Mouse (Mus musculus) adrenal gland, adult 18-20 months (tissue): ENCODE data around the gene Wdr70. TPM values are rescaled to one million over a fixed set of nuclear protein-coding genes. Genes with fewer than 3 reads are reported as not detected.

Experiments
- DNase-seq, 2 experiments: peaks; one replicate each; pipeline ENCODE4 v3.0.0; 2021 to 2022; ENCODE audit warnings: low spot score in 2 of 2
- total RNA-seq, 2 experiments: library from RNA; stranded (reverse); gene quantifications; 1 replicate in 1 of 2; 2 replicates in 1 of 2; pipeline ENCODE4 v1.2.3; 2021

Wdr70 gene
- total RNA-seq, 2 experiments from 2014 or later: 30.1 to 31.1 TPM

GRCm38 (mm10) chr15:8037825-8038224, 61.2 kb downstream of the Wdr70 start:
- DNase-seq: no peak

GRCm38 (mm10) chr15:8031211-8031610, 67.8 kb downstream of the Wdr70 start:
- no peak for DNase-seq

GRCm38 (mm10) chr15:8030643-8031042, 68.4 kb downstream of the Wdr70 start:
- no peak for DNase-seq

DNA sequence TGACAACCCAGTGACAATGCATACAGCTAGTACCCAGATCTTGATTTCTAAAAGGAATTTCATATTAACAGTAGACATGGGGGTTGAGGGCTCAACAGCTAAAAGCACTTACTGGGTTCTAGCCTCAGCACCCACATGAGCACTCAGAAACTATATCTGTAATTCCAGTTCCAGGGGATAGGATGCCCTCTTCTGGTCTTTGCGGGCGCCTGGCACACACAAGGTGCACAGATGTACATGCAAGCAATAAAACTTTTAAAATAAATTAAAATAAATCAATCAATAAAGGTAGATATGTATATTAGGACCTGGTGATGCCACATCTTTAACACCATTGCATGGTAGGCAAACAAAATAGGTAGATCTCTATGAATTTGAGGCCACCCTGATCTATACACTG, 71.5 kb downstream of the Wdr70 start:
- no peak for DNase-seq

DNA sequence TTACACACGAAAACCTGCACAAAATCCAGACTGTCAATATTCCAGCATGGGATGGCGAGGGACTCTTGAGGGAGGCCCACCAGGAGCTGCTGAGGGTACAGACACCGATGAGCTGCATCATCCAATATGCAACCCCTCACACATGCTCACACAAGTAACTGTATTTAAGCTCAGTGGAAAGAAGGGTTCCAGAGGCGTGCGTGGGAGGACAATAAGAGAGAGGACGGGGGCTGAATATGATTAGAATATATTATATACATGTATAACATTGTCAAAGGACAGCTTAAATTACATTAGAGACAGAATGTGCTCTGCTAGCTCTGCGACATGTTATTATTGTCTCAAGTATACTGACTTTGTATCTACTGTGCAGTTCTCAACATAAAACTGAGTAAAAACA, 87.6 kb downstream of the Wdr70 start:
- no peak for DNase-seq

DNA sequence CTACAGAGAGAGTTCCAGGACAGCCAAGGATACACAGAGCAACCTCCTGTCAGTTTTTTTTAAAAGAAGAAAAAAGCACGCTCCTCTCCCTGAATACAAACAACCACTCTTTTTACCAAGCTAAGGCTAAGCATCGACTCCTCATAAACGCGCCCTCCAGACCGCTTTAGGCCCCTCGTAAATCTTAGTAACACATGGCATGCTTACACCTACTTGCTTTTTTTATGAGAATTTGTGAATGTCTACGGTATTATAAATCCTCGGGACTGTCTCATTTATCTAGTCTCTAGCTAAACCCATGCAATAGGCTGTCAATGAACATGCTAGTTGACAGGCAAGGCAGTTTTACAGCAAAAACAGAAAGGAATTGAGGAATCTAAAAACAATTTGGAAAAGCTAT, 91.6 kb downstream of the Wdr70 start:
- DNase-seq: no peak

DNA sequence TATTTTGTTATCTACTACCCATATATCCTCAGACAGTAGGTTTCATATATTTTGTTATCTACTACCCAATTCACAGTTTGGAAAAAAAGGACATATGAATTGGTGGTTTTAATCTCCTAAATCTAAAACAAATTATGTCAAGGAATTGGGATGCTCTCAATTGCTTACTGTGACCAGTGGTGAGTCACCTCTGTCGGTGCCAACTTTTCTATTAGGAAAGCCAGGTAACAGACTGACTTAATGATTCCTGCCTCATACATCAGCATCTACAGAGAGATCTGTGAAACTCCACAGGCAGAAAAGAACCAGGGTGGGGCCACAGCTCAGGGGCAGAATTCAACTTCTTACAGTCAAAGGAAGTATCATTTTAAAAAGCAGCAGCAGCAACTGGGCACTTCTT, 93.0 kb downstream of the Wdr70 start:
- no peak for DNase-seq

DNA sequence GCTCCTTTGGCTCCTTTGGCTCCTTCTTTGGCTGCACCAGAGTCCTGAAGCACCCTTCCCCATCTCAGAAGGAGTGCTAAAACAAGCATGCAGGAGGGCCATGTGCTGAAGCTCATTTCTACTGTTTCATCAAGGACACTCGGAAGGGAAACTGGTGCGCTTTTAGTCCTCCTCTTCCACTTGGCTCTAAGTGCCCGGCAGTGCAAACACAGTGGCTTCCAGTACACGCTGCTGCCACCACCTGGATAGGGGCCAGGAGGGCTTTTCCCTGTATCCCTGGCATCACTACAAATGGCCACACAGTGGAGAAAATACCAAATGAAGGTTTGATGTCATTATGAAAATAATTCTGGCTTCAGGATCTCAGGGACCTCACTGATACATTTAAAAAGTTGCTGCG, 93.5 kb downstream of the Wdr70 start:
- no peak for DNase-seq

DNA sequence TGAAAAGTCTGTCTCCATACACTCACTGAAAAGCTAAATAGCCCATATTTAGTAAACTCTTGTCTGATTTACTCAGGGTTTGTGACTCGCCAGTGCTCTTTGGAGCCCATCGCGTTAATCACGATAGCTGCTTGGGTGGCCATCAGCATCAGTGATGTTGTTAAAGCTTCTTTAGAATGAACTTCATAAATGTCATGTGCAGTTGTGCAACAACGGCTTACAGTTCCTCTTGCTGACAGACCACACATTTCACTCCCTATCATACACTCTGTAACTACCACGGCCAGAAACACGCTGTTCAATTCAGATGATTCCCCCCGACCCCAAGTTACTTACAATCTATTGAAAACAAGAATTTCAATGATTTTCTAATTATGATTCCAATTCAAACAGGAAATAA, 95.2 kb downstream of the Wdr70 start:
- no peak for DNase-seq

DNA sequence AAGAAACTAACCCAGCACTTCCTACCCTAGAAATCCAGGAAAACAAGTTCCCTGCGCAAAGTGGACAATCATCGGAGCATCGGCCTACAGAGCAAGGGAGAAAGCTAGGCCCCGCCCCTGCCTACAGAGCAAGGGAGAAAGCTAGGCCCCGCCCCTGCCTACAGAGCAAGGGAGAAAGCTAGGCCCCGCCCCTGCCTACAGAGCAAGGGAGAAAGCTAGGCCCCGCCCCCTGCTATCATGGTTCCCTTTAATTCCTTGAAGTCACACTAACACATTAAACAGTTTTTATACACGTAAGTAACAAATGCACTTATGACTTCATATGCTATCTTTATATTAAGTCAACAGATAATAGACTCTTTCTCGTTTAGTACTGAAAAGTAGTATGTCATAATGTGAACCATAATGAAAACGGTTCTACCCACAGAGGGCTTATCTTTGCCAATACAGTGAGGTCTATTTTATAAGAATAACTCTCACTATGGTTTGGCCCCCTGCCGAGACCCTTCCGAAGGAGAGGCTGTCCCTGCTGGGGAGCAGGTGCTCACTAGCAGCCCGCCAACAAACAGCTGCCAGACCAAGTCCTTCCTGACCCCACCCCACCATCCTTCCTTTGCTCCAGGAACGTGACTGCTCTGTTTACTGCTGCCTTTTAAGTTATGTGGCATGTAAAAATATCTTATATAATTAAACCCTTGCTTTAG, 100.0 kb downstream of the Wdr70 start:
- DNase-seq: no peak

DNA sequence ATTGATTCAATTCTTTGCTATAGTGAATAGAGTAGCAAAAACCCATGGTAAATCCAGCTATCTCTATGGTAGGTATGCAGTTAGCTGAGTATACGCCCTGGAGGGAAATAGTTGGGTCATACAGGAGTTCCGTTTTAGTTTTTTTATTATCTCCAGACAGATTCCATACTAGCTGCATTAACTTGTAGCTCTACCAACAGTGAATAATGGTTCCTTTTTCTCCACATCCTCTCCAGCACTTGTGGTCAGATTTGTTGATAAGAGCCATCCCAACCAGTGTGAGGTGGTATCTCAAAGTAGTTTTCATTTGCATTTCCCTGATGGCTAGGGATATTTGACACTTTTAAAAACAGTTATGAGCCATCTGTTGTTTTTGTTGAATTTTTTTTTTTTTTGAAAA, 100.9 kb downstream of the Wdr70 start:
- no peak for DNase-seq

DNA sequence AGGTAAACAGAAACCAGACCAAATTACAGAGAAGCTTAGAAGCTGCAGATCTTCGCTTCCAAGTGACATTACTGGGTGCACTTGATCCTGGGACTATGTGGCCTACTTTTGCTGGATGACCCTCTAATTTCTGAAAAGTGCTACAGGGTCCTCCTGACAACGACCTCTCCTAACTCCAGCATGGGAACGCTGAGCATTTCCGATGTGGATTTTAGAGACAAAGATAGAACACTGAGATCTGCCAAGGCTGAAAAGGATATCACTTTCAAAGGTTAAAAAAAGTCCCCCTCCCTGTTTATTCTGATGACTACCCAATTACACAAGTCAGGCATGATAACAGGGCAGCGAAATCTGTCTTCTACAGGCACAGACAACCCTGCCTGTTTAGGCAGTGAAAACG, 105.3 kb downstream of the Wdr70 start:
- DNase-seq: no peak

- DNase-seq: no peak
Observed at GRCm38 (mm10) chr15:7990101-7990500, 108.9 kb downstream of the Wdr70 start.

GRCm38 (mm10) chr15:7987374-7987773, 111.6 kb downstream of the Wdr70 start:
- no peak for DNase-seq

DNA sequence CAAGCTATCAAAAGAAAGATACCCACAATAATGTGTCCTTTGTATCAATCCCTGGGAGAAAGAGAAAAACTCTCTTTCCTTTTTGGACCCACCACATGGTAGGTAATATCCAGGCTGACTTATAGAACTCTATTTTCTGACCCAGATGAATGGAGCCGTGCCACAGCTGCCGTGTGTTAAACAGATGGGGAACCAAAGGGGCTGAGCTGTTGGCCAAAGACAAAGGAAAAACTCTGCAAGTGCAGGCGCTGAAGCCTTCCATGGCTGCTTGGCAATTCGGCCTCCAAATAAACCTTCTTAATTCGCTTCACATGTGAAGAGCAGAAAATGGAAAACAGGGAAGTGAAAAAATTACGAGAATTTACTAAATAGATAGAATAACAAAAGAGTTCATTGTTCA, 112.7 kb downstream of the Wdr70 start:
- no peak for DNase-seq

- no peak for DNase-seq
Observed at GRCm38 (mm10) chr15:7978640-7979039, 120.4 kb downstream of the Wdr70 start.

DNA sequence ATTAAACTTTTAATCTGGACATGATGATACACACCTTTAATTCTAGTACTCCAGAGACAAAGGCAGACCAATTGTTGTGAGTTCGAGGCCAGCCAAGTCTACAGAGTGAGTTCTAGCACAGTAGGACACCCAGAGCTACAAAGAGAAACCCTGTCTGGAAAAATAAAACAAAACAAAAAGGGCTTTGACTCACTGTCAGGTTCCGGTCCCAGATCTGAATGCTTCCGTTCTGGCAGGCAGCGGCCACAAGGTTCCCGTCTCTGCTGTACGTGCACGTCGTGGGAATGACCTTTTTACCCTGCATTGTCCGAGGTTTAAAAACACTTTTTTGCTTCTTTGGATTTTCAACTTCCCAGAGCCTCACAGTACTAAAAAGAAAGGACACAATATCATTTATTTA, 122.2 kb downstream of the Wdr70 start:
- DNase-seq: no peak

DNA sequence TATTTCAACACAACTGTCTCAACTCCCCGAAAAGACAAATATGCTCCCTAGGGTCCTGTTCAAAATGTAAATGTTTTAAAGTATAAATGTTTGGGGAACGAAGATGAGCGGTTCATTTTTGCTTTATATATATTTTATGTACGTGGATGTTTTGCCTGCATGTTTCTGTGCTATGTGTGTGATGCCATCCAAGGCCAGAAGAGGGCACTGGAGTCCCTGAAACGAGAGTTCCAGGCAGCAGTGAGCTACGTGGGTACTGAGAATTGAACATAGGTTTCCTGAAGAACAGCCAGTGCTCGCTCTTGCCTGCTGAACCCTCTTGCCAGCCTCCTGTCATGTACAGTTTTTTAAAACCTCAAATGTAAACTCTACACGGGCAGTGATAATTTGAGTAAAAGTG, 124.6 kb downstream of the Wdr70 start:
- DNase-seq: no peak

DNA sequence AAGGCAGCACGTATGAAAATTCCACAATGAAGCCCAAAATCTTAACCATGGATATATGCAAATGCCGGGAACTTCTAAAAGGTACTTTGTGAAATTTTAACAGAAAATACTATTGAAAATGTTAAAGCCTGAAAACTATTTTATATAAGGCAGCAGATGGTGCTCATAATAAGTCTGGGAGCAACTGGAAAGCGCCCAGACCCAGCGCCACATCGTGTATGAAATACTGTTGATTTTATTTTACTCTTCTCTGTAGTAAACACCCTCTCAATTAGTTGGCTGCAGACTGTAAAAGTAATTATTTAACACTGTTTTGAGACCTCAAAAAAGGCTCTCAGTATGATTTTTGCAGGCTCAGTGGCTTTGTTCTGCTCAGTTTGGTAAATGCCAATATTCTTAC, 126.5 kb downstream of the Wdr70 start:
- DNase-seq: no peak

DNA sequence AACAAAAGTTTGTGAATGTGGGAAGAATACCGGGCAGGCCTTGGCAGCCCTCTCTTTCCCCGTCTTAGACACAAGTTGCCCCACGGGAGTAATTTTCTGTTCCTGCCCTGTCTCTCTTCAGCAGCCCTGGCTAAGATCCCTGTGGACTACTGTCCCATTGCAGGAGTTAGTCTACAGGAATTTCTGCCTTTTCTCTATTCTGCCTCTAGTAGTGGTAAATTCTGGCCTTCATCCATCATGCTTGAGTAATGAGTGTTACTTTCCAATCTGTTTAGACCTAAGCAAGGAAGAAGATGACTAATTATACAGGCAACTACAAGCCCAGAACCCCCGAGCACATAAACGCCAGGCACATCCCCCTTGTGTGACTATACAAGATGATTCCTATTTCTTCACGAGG, 136.2 kb downstream of the Wdr70 start:
- DNase-seq: no peak

DNA sequence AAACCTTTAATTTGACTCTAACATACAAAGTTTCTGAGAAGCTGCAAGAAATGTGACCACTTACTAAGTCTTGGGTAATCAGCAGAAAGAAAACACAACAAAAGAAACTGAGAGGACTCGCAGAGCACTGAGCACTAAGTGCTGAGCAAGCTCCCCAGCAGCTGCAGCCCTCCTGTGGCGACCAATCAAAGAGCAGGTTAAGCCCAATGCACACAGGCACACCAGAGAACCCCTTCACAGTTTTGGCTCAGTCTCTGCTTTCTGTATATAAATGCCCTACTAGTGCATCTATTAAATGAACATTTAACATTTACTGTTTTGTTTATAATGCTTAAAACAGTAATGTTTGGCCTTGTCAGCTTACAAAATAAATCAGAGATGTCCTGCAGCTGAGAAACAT, 137.5 kb downstream of the Wdr70 start:
- no peak for DNase-seq

DNA sequence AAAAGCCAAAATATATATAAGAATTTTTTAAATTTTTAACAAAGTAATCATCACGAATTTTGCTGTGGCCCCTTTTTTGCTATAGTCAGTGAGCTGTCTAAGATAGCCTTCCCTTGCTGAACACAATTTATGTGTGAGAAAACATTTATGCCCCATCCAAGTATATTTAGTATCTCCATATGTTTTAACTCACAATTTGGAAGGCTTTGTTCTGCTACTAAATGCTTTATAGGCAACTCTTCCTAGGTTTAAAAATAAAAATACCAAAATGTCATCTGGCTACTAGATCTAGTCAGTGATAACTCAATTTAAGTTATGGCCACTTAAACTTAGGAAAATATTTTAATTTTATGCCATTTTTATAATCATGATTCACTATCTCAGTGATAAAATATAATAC, 142.1 kb downstream of the Wdr70 start:
- no peak for DNase-seq

GRCm38 (mm10) chr15:7950561-7950960, 148.4 kb downstream of the Wdr70 start:
- DNase-seq: no peak

- DNase-seq: no peak
Observed at GRCm38 (mm10) chr15:7941690-7942089, 157.3 kb downstream of the Wdr70 start.
